Mouse (Mus musculus) heart, adult 2 months (tissue): ENCODE data around the gene Ptgr1.

Experiments
- CTCF ChIP-seq: fragments of 200-600 bp; IDR thresholded peaks from 2 replicates; pipeline ENCODE4 v1.8.1; 2022; ENCODE audit warnings: antibody characterized with exemption, mild to moderate bottlenecking, moderate library complexity
- POLR2A ChIP-seq: fragments of 200-500 bp; IDR thresholded peaks from 2 replicates; pipeline ENCODE4 v1.6.1; 2011; ENCODE audit warnings: mild to moderate bottlenecking, low read depth, low read length, control low read depth; ENCODE audit not compliant: insufficient read depth

- peak; percentile 28 for TF ChIP-seq CTCF
- no peak for TF ChIP-seq POLR2A
Observed at GRCm38 (mm10) chr4:58927661-58928060, 59.3 kb downstream of the Ptgr1 start.
